Mouse (Mus musculus) ES-E14 (cell line): ENCODE data around the gene Fbxw8. TPM values are rescaled to one million over a fixed set of nuclear protein-coding genes. Genes with fewer than 3 reads are reported as not detected.

ENCODE experiments used
- DNase-seq: peaks from one replicate; pipeline ENCODE4 v3.0.0-alpha.2; 2013; ENCODE audit warnings: low read depth, low spot score
- H3K27ac ChIP-seq: 2 replicates; pipeline ENCODE4 v1.5.1; 2012; ENCODE audit warnings: low read depth, mild to moderate bottlenecking, low read length, moderate library complexity, mixed read lengths; ENCODE audit not compliant: poor library complexity, insufficient read depth, severe bottlenecking
- H3K36me3 ChIP-seq: 2 replicates; pipeline ENCODE4 v1.6.1; 2012; ENCODE audit warnings: mild to moderate bottlenecking, low read length, moderate library complexity, mixed read lengths; ENCODE audit not compliant: control insufficient read depth, poor library complexity, insufficient read depth, severe bottlenecking
- H3K4me1 ChIP-seq, 2 experiments: fragments of 150-350 bp in 1 of 2; sonication (generic) in 1 of 2; 2 replicates each; pipeline ENCODE4 v1.6.1; 2012; ENCODE audit warnings: low read length in 2 of 2, mild to moderate bottlenecking in 1 of 2, mixed read lengths in 1 of 2; ENCODE audit not compliant: control insufficient read depth in 2 of 2, insufficient read depth in 2 of 2, poor library complexity in 1 of 2
- H3K4me3 ChIP-seq, 2 experiments: fragments of 150-350 bp in 1 of 2; sonication (generic) in 1 of 2; 2 replicates each; pipeline ENCODE4 v1.5.1; 2012; ENCODE audit warnings: low read length in 2 of 2, low read depth in 1 of 2, mild to moderate bottlenecking in 1 of 2, mixed read lengths in 1 of 2; ENCODE audit not compliant: insufficient read depth in 1 of 2, poor library complexity in 1 of 2, severe bottlenecking in 1 of 2
- H3K9ac ChIP-seq: 2 replicates; pipeline ENCODE4 v1.6.1; 2012; ENCODE audit warnings: low read depth, mild to moderate bottlenecking, low read length, mixed read lengths; ENCODE audit not compliant: poor library complexity, insufficient read depth, severe bottlenecking
- H3K9me3 ChIP-seq: fragments of 150-350 bp; sonication (generic); 2 replicates; pipeline ENCODE4 v1.6.1; 2012; ENCODE audit warnings: low read depth, mild to moderate bottlenecking, low read length; ENCODE audit not compliant: control insufficient read depth, insufficient read depth
- CHD2 ChIP-seq: IDR thresholded peaks from 2 replicates; pipeline ENCODE4 v1.6.1; 2014; ENCODE audit warnings: mild to moderate bottlenecking, low read depth, low read length, inconsistent platforms
- HCFC1 ChIP-seq: IDR thresholded peaks from 2 replicates; pipeline ENCODE4 v1.6.1; 2012; ENCODE audit warnings: low read length, inconsistent platforms, borderline replicate concordance; ENCODE audit not compliant: insufficient read depth
- MAFK ChIP-seq: IDR thresholded peaks from 2 replicates; pipeline ENCODE4 v1.6.1; 2014; ENCODE audit warnings: mild to moderate bottlenecking, low read depth, low read length, inconsistent platforms; ENCODE audit not compliant: insufficient read depth
- ZC3H11A ChIP-seq: IDR thresholded peaks from 2 replicates; pipeline ENCODE4 v1.6.1; 2012; ENCODE audit warnings: low read depth, mild to moderate bottlenecking, inconsistent platforms, low read length, borderline replicate concordance
- ZNF384 ChIP-seq: IDR thresholded peaks from 2 replicates; pipeline ENCODE4 v1.6.1; 2012; ENCODE audit warnings: low read depth, low read length, inconsistent platforms
- in situ Hi-C, 2 experiments: fragments of 600-800 bp; cut with MboI; formaldehyde crosslinking; loops; one replicate each; pipeline ENCODE4 v1.15.1; 2025; ENCODE audit warnings: low sequenced_read_pairs in 2 of 2, inconsistent platforms in 1 of 2; ENCODE audit not compliant: unreplicated experiment in 2 of 2
- total RNA-seq: library from RNA; depleted of rRNA; stranded (reverse); fragments of 300-350 nt; gene quantifications from 2 replicates; pipeline ENCODE4 v1.2.3, GENCODE M21; 2012

The Fbxw8 gene
- total RNA-seq, 1 experiment: 46.2 TPM

DNA sequence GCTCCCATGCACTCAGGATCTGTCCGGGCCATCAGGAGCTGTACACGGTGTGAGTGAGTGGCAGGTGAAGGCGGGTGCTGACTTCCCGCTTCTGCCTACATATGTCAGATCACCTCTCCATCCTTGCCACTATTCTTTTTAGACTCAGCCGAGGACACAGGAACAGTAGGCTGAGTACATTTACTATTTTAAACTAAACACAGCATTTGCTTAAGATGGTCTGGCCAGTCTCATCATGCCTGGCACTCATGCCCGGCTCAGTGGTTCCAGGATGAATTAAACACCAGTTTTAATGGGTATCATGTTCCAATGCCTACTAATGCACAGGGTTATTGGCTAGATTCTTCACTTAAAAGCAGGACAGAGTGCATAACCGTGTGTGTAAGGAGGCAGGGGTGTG is 42.2 kb downstream of the Fbxw8 start:
- Histone ChIP-seq H3K9ac (no peak overlapping the region), H3K27ac (no peak overlapping the region), H3K36me3 (peaks cover 23% of the 10 kb centered on the region), H3K4me1 (no peaks in the 10 kb centered on the region), H3K4me3 (no peak overlapping the region), H3K9me3 (no peaks in the 10 kb centered on the region)
- DNase-seq: no peak
- in situ Hi-C loops: no loop called here
- TF ChIP-seq CHD2: no peak
- TF ChIP-seq HCFC1: no peak
- TF ChIP-seq MAFK: no peak
- TF ChIP-seq ZC3H11A: no peak
- TF ChIP-seq ZNF384: no peak

- DNase-seq: no peak
- H3K36me3 ChIP-seq: peaks cover 32% of the 10 kb centered on the region
- H3K27ac ChIP-seq: no peak overlapping the region
- no peak for TF ChIP-seq HCFC1
- TF ChIP-seq ZNF384: no peak
- TF ChIP-seq ZC3H11A: no peak
- TF ChIP-seq MAFK: no peak
- no peak for TF ChIP-seq CHD2
- in situ Hi-C loops: no loop called here
- H3K4me1 ChIP-seq: no peaks in the 10 kb centered on the region
- no peak overlapping the region for H3K9ac ChIP-seq
- no peaks in the 10 kb centered on the region for H3K9me3 ChIP-seq
- no peak overlapping the region for H3K4me3 ChIP-seq
These were observed 46.3 kb downstream of the Fbxw8 start for GRCm38 (mm10) chr5:118108794-118109440.

GRCm38 (mm10) chr5:118108124-118108793 is 47.0 kb downstream of the Fbxw8 start:
- in situ Hi-C loops: no loop called here
- TF ChIP-seq MAFK (no peak), ZC3H11A (no peak), HCFC1 (no peak), ZNF384 (no peak), CHD2 (no peak)
- Histone ChIP-seq H3K9ac (no peak overlapping the region), H3K4me1 (no peaks in the 10 kb centered on the region), H3K4me3 (no peak overlapping the region), H3K9me3 (no peaks in the 10 kb centered on the region), H3K36me3 (peaks cover 31% of the 10 kb centered on the region), H3K27ac (no peak overlapping the region)
- no peak for DNase-seq

DNA sequence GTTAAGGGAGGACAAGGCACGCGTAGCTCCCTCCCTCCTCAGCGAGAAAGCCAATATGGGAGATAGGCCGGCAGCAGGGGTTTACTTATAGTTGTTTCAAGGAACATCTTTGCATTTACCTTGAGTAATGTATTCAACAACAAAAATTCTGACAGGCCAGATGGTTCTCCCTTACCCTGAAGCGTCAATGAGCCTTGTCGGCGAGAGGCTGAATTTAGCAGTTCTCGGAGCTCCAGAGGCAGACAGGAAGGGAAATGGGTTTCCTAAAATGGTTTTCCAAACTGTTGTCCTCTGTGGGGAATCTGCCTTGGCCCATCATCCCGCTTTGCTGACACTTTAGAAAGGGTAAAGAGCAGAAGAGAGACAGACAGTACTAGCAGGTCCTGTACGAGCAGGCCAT is 48.6 kb downstream of the Fbxw8 start:
- no peaks in the 10 kb centered on the region for H3K4me1 ChIP-seq
- TF ChIP-seq ZC3H11A (no peak), CHD2 (no peak), HCFC1 (no peak), ZNF384 (no peak), MAFK (no peak)
- H3K27ac ChIP-seq: no peak overlapping the region
- H3K9me3 ChIP-seq: no peaks in the 10 kb centered on the region
- in situ Hi-C loops: no loop called here
- DNase-seq: no peak
- peaks cover 23% of the 10 kb centered on the region for H3K36me3 ChIP-seq
- no peak overlapping the region for H3K4me3 ChIP-seq
- no peak overlapping the region for H3K9ac ChIP-seq

DNA sequence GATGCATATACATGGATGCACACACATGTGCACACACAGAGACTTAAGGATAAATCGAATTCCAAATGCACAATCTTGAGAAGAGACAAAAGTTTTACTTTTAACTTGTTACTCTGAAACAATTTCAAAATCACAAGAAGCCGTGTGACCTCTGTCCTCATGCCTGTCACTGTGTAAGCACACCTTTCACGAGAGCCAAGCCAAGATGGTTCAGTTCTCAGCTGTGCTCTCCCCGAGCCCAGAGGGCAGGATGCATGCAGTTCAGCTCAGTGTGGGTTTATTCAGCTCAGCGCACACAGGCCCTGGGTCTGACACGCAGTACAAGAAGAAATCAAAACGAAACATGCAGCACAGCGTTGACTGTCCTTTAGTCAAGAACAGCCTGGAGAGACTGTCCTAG is 49.7 kb downstream of the Fbxw8 start:
- Histone ChIP-seq H3K9ac (no peak overlapping the region), H3K9me3 (no peaks in the 10 kb centered on the region), H3K27ac (no peak overlapping the region), H3K4me3 (no peak overlapping the region), H3K36me3 (peaks cover 14% of the 10 kb centered on the region), H3K4me1 (no peaks in the 10 kb centered on the region)
- TF ChIP-seq ZC3H11A: no peak
- TF ChIP-seq ZNF384: no peak
- no peak for TF ChIP-seq CHD2
- no peak for TF ChIP-seq HCFC1
- no peak for TF ChIP-seq MAFK
- no peak for DNase-seq
- in situ Hi-C loops: no loop called here
